8 mouse cellular contexts compared by ENCODE assay signal in the genomic region with DNA sequence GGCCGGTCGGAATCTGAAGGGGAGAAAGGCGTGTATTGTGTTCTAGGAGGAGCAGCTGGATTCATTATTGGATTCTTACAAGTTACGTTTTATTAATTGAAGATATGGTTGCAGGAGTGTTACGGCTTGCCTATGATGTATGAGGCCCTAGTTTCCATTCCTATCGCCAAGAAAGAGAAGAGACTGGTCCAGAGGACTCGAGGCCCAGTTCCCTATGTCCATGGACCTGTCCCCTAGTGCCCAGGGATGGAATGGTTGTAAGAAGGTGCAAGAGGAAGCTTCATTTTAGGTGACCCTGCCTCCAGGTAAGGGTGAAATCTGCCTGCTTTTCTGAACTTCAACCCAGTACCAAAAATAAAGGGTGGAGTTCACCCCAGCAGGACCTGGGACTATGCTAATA. TPM values are rescaled to one million over a fixed set of nuclear protein-coding genes. Genes with fewer than 3 reads are reported as not detected.
DNase-seq lines count a peak whose midpoint lies in the region; ATAC-seq lines count a peak whose summit lies in the region.

No protein-coding gene starts in this region.

- H3K27ac ChIP-seq in limb, embryonic 12.5 days = peak overlapping the region; percentile 97
- H3K27ac ChIP-seq in stomach, embryonic 15.5 days = peak overlapping the region; percentile 91

- peak overlapping the region; percentile 98 for H3K4me3 ChIP-seq in megakaryocyte, embryonic 14.5 days (replicated peaks)
- peak overlapping the region; percentile 100 for H3K4me3 ChIP-seq in limb, embryonic 12.5 days (replicated peaks)
- H3K4me3 ChIP-seq in stomach, embryonic 15.5 days (replicated peaks) = peak overlapping the region; percentile 83

- H3K9me3 ChIP-seq in megakaryocyte, embryonic 14.5 days = no peaks in the 10 kb centered on the region
- H3K9me3 ChIP-seq in limb, embryonic 12.5 days = no peaks in the 10 kb centered on the region
- H3K9me3 ChIP-seq in stomach, embryonic 15.5 days = no peaks in the 10 kb centered on the region

- H3K4me2 ChIP-seq in limb, embryonic 12.5 days = peak overlapping the region; percentile 67
- H3K4me2 ChIP-seq in stomach, embryonic 15.5 days = peak overlapping the region; percentile 76

- peaks cover 49% of the 10 kb centered on the region for H3K36me3 ChIP-seq in megakaryocyte, embryonic 14.5 days (replicated peaks; ENCODE audit: low read length)
- peaks cover 18% of the 10 kb centered on the region for H3K36me3 ChIP-seq in limb, embryonic 12.5 days
- peaks cover 3% of the 10 kb centered on the region; the same call in 1 of the 2 replicates for H3K36me3 ChIP-seq in stomach, embryonic 15.5 days

- peak; percentile 24 for DNase-seq in CD4-positive, CD25-positive, alpha-beta regulatory T cell, adult 2 months (ENCODE audit: low read depth, low spot score)
- DNase-seq in T-cell, adult 2 months (ENCODE audit: low spot score) = no peak
- no peak for DNase-seq in testis, postnatal 14 days (ENCODE audit: low spot score)

- H3K9ac ChIP-seq in limb, embryonic 12.5 days (replicated peaks) = peak overlapping the region; percentile 99
- peak overlapping the region; percentile 97 for H3K9ac ChIP-seq in stomach, embryonic 15.5 days

- ATAC-seq in CD4-positive, CD25-positive, alpha-beta regulatory T cell, adult 4 months = no peak
- no peak for ATAC-seq in megakaryocyte, adult 5-6 weeks (ENCODE audit: poor library complexity, severe bottlenecking)
- ATAC-seq in limb, embryonic 12.5 days (ENCODE audit: insufficient number of reproducible peaks, insufficient read depth, low FRiP score, low TSS enrichment, low read depth) = no peak
- no peak for ATAC-seq in stomach, embryonic 15.5 days (ENCODE audit: insufficient read depth, low FRiP score, low read depth)

- 2% methylated on average over 7 of the region's 7 CpGs for WGBS in limb, embryonic 12.5 days
- 1% methylated on average over 7 of the region's 7 CpGs for whole genome bisulfite sequencing in stomach, embryonic 15.5 days

- no peaks in the 10 kb centered on the region for H3K27me3 ChIP-seq in megakaryocyte, embryonic 14.5 days (replicated peaks)
- H3K27me3 ChIP-seq in limb, embryonic 12.5 days = no peaks in the 10 kb centered on the region
- no peaks in the 10 kb centered on the region for H3K27me3 ChIP-seq in stomach, embryonic 15.5 days (replicated peaks)

- H3K4me1 ChIP-seq in megakaryocyte, embryonic 14.5 days = peaks cover 50% of the 10 kb centered on the region
- H3K4me1 ChIP-seq in limb, embryonic 12.5 days (replicated peaks) = peaks cover 37% of the 10 kb centered on the region
- H3K4me1 ChIP-seq in stomach, embryonic 15.5 days = peaks cover 20% of the 10 kb centered on the region

RNA-seq across cellular contexts. Expression of a gene that starts 1.2 kb away (rescaled TPM):
- 100 to 1,000 TPM; 160 to 163 TPM for polyA plus RNA-seq in CD4-positive, CD25-positive, alpha-beta regulatory T cell, adult 4 months (2017; shearing (Covaris generic))
- polyA plus RNA-seq in megakaryocyte, embryonic 14.5 days (2012; ENCODE audit: insufficient read depth, low replicate concordance) = 186 and 838 TPM in 2 replicates
- 129 and 153 TPM in 2 replicates for total RNA-seq in megakaryocyte, adult 5-6 weeks (2015)
- 326 and 348 TPM in 2 replicates for total RNA-seq in megakaryocyte, adult 5-6 weeks (2017)
- 1,006 and 1,007 TPM in 2 replicates for polyA plus RNA-seq in limb, embryonic 12.5 days (2016; fragmentation: Nextera tagmentation; extraction: Ambion mirVana)
- polyA plus RNA-seq in stomach, embryonic 15.5 days (2015; fragmentation: Nextera tagmentation; extraction: Ambion mirVana) = 605 and 630 TPM in 2 replicates

RNA-seq across cellular contexts. Expression of a gene that starts 1.6 kb away (rescaled TPM):
- 1 to 10 TPM; 2.7 to 3.7 TPM for polyA plus RNA-seq in CD4-positive, CD25-positive, alpha-beta regulatory T cell, adult 4 months (2017; shearing (Covaris generic))
- 28.8 and 47.9 TPM in 2 replicates for polyA plus RNA-seq in megakaryocyte, embryonic 14.5 days (2012; ENCODE audit: insufficient read depth, low replicate concordance)
- total RNA-seq in megakaryocyte, adult 5-6 weeks (2015) = 2.6 and 6.0 TPM in 2 replicates
- total RNA-seq in megakaryocyte, adult 5-6 weeks (2017) = 11.5 and 14.5 TPM in 2 replicates
- 23.2 and 24.8 TPM in 2 replicates for polyA plus RNA-seq in limb, embryonic 12.5 days (2016; fragmentation: Nextera tagmentation; extraction: Ambion mirVana)
- 27.0 and 28.4 TPM in 2 replicates for polyA plus RNA-seq in stomach, embryonic 15.5 days (2015; fragmentation: Nextera tagmentation; extraction: Ambion mirVana)

RNA-seq across cellular contexts. Expression of a gene that starts 35.2 kb away (rescaled TPM):
- polyA plus RNA-seq in CD4-positive, CD25-positive, alpha-beta regulatory T cell, adult 4 months (2017; shearing (Covaris generic)) = under 1 TPM; 0.35 to 0.71 TPM
- polyA plus RNA-seq in megakaryocyte, embryonic 14.5 days (2012; ENCODE audit: insufficient read depth, low replicate concordance) = 1,288 and 2,398 TPM in 2 replicates
- total RNA-seq in megakaryocyte, adult 5-6 weeks (2015) = 1.5 and 2.4 TPM in 2 replicates
- 0.89 and 1.1 TPM in 2 replicates for total RNA-seq in megakaryocyte, adult 5-6 weeks (2017)
- 40.5 and 44.9 TPM in 2 replicates for polyA plus RNA-seq in limb, embryonic 12.5 days (2016; fragmentation: Nextera tagmentation; extraction: Ambion mirVana)
- polyA plus RNA-seq in stomach, embryonic 15.5 days (2015; fragmentation: Nextera tagmentation; extraction: Ambion mirVana) = 26.3 and 28.9 TPM in 2 replicates

RNA-seq across cellular contexts. Expression of a gene that starts 42.4 kb away (rescaled TPM):
- not detected for polyA plus RNA-seq in CD4-positive, CD25-positive, alpha-beta regulatory T cell, adult 4 months (2017; shearing (Covaris generic))
- 12.0 and 22.3 TPM in 2 replicates for polyA plus RNA-seq in megakaryocyte, embryonic 14.5 days (2012; ENCODE audit: insufficient read depth, low replicate concordance)
- not detected in 2 replicates for total RNA-seq in megakaryocyte, adult 5-6 weeks (2015)
- total RNA-seq in megakaryocyte, adult 5-6 weeks (2017) = not detected in 2 replicates
- 2.8 and 3.2 TPM in 2 replicates for polyA plus RNA-seq in limb, embryonic 12.5 days (2016; fragmentation: Nextera tagmentation; extraction: Ambion mirVana)
- polyA plus RNA-seq in stomach, embryonic 15.5 days (2015; fragmentation: Nextera tagmentation; extraction: Ambion mirVana) = 0.71 and 1.3 TPM in 2 replicates

RNA-seq across cellular contexts. Expression of a gene that starts 51.8 kb away (rescaled TPM):
- polyA plus RNA-seq in CD4-positive, CD25-positive, alpha-beta regulatory T cell, adult 4 months (2017; shearing (Covaris generic)) = under 1 TPM in 1 of 2 experiments, not detected in 1; 0.22 TPM
- polyA plus RNA-seq in megakaryocyte, embryonic 14.5 days (2012; ENCODE audit: insufficient read depth, low replicate concordance) = 7.7 and 18.6 TPM in 2 replicates
- 0.85 and 2.7 TPM in 2 replicates for total RNA-seq in megakaryocyte, adult 5-6 weeks (2015)
- total RNA-seq in megakaryocyte, adult 5-6 weeks (2017) = 1.6 and 1.7 TPM in 2 replicates
- polyA plus RNA-seq in limb, embryonic 12.5 days (2016; fragmentation: Nextera tagmentation; extraction: Ambion mirVana) = 16.4 and 18.2 TPM in 2 replicates
- polyA plus RNA-seq in stomach, embryonic 15.5 days (2015; fragmentation: Nextera tagmentation; extraction: Ambion mirVana) = 64.2 and 77.2 TPM in 2 replicates

Comparison
In these comparisons a context has a peak if more than half of its experiments do, and no peak if none do; other contexts are left out.
1. RNA of a gene that starts 35.2 kb away (polyA plus RNA-seq): 1,288 to 2,398 TPM in megakaryocyte, embryonic 14.5 days; 40.5 to 44.9 TPM in limb, embryonic 12.5 days, 26.3 to 28.9 TPM in stomach, embryonic 15.5 days and 0.35 to 0.71 TPM in CD4-positive, CD25-positive, alpha-beta regulatory T cell, adult 4 months; every median in the first group is over 10 times any median in the second.
2. Peak in every context shown above with its lines, with median percentiles within 50 percentile points of each other: H3K4me3 ChIP-seq.